In the genomic region with DNA sequence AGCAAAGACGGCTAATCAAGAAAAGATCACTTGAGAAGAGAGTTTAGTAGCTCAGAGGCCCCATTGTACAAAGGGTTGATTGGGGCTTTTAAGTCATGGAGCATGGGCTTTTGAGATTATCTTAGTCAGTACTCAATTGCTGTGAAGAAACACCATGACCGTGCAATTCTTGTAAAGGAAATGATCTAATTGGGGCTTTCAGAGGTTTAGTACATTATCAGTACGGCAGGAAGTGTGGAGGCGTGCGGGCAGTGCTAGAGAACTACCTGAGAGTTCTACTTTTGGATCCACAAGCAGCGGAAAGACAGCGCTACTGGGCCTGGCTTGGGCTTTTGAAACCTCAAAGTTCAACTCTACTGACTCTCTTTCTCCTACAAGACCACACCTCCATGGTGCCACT, we compare ENCODE assay signal across 1 mouse cellular context.
A peak's percentile ranks its signal among the peaks of the same experiment; 100 is the strongest.
TF ChIP-seq lines count a peak whose summit lies in the region.

No protein-coding gene starts in this region.

TF ChIP-seq in MEL, 35 proteins besides CTCF, POLR2A, EP300 and RAD21 (continued from another document):
- TF ChIP-seq MAFK (IDR thresholded peaks at IDR 0.05; ENCODE audit: borderline replicate concordance, low read depth, low read length): peak; percentile 76; the same call in 1 of the 2 replicates
- TF ChIP-seq MYC (IDR thresholded peaks at IDR 0.05; ENCODE audit: low read depth, low read length): peak; percentile 69
- TF ChIP-seq ELF1 (IDR thresholded peaks at IDR 0.05; ENCODE audit: low read depth, low read length): no peak
